Mouse (Mus musculus) hindbrain, embryonic 10.5 days (tissue): ENCODE results near the gene Nfix. TPM values are rescaled to one million over a fixed set of nuclear protein-coding genes. Genes with fewer than 3 reads are reported as not detected.
"Not testable (repeated sequence)": the region's sequence is repeated elsewhere in the genome, so short reads cannot be mapped to it uniquely, and the experiment has no call there.

Experiments used
- DNase-seq: peaks from one replicate; pipeline ENCODE4 v3.0.0-alpha.2; 2017; ENCODE audit warnings: low spot score
- H3K27ac ChIP-seq: fragments of 300-500 bp; sonication (generic); 2 replicates; pipeline ENCODE4 v1.5.1; 2016; ENCODE audit warnings: mild to moderate bottlenecking, moderate library complexity
- H3K27me3 ChIP-seq: fragments of 300-500 bp; sonication (generic); 2 replicates; pipeline ENCODE4 v1.6.1; 2016; ENCODE audit warnings: mild to moderate bottlenecking; ENCODE audit not compliant: poor library complexity, insufficient read depth, severe bottlenecking
- H3K36me3 ChIP-seq: fragments of 300-500 bp; sonication (generic); 2 replicates; pipeline ENCODE4 v1.6.1; 2016; ENCODE audit warnings: mild to moderate bottlenecking, moderate library complexity
- H3K4me1 ChIP-seq: fragments of 300-500 bp; sonication (generic); replicated peaks from 2 replicates; pipeline ENCODE4 v1.6.1; 2016; ENCODE audit warnings: mild to moderate bottlenecking
- H3K4me3 ChIP-seq: fragments of 300-500 bp; sonication (generic); 2 replicates; pipeline ENCODE4 v1.5.1; 2016; ENCODE audit warnings: mild to moderate bottlenecking, moderate library complexity
- H3K9me3 ChIP-seq: fragments of 300-500 bp; sonication (generic); 2 replicates; pipeline ENCODE4 v1.6.1; 2016; ENCODE audit warnings: mild to moderate bottlenecking, moderate library complexity
- WGBS: fragments of 180-500 bp; shearing (Covaris S2); methylation state at CpG from one replicate; pipeline ENCODE4 v1.1.7; 2016; 5-methylcytosine and 5-hydroxymethylcytosine counted together
- polyA plus RNA-seq: library from polyadenylated mRNA; unstranded; fragments of >200 nt; fragmentation: Nextera tagmentation; extraction: Ambion mirVana; gene quantifications from 2 replicates; pipeline ENCODE4 v1.2.1, GENCODE M21; 2016

The Nfix gene
- polyA plus RNA-seq, 1 experiment from 2014 or later: 0.29 TPM

DNA sequence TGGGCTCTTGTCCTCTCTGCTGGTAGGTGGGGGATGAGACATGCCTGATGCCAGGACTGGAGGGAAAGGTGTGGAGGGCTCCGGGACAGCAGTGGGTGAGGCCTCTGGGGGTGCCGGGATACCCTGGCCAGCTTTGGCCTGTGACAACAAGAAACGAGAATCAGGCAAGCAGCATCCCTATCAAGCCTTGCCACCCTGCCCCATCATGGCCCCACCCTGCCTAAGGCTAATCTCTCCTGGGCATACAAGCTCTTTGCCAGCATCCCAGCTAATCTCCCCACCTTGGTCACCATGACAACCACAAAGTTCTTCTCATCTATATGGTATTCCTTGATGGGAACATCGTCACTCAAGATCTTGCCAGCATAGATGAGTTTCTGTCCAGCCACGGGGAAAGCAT, 38.4 kb upstream of the Nfix start:
- WGBS: 92% methylated on average over 5 of the region's 5 CpGs

GRCm38 (mm10) chr8:84837912-84838470, 37.8 kb upstream of the Nfix start:
- Histone ChIP-seq H3K27ac (peak overlapping the region; percentile 17), H3K27me3 (no peaks in the 10 kb centered on the region), H3K36me3 (peaks cover 79% of the 10 kb centered on the region), H3K4me3 (peak overlapping the region; percentile 23; the same call in 1 of the 2 replicates), H3K9me3 (no peaks in the 10 kb centered on the region), H3K4me1 (peaks cover 57% of the 10 kb centered on the region)
- no peak for DNase-seq
- 75% methylated on average over 15 of the region's 15 CpGs for WGBS

More for the DNA sequence above, 38.4 kb upstream of the Nfix start:
- H3K27ac ChIP-seq: peak overlapping the region; percentile 17; the same call in 1 of the 2 replicates
- H3K4me3 ChIP-seq: peak overlapping the region; percentile 23; the same call in 1 of the 2 replicates
- peaks cover 82% of the 10 kb centered on the region for H3K36me3 ChIP-seq
- no peaks in the 10 kb centered on the region for H3K27me3 ChIP-seq
- peaks cover 56% of the 10 kb centered on the region for H3K4me1 ChIP-seq
- no peaks in the 10 kb centered on the region for H3K9me3 ChIP-seq
- no peak for DNase-seq

- Histone ChIP-seq H3K36me3 (peaks cover 73% of the 10 kb centered on the region), H3K9me3 (no peaks in the 10 kb centered on the region), H3K27me3 (no peaks in the 10 kb centered on the region), H3K27ac (peak overlapping the region; percentile 17), H3K4me1 (peaks cover 60% of the 10 kb centered on the region), H3K4me3 (peak overlapping the region; percentile 23)
- WGBS: 50% methylated on average over 8 of the region's 8 CpGs
- peak; percentile 37 for DNase-seq
These were observed 37.2 kb upstream of the Nfix start for GRCm38 (mm10) chr8:84837149-84837911.

DNA sequence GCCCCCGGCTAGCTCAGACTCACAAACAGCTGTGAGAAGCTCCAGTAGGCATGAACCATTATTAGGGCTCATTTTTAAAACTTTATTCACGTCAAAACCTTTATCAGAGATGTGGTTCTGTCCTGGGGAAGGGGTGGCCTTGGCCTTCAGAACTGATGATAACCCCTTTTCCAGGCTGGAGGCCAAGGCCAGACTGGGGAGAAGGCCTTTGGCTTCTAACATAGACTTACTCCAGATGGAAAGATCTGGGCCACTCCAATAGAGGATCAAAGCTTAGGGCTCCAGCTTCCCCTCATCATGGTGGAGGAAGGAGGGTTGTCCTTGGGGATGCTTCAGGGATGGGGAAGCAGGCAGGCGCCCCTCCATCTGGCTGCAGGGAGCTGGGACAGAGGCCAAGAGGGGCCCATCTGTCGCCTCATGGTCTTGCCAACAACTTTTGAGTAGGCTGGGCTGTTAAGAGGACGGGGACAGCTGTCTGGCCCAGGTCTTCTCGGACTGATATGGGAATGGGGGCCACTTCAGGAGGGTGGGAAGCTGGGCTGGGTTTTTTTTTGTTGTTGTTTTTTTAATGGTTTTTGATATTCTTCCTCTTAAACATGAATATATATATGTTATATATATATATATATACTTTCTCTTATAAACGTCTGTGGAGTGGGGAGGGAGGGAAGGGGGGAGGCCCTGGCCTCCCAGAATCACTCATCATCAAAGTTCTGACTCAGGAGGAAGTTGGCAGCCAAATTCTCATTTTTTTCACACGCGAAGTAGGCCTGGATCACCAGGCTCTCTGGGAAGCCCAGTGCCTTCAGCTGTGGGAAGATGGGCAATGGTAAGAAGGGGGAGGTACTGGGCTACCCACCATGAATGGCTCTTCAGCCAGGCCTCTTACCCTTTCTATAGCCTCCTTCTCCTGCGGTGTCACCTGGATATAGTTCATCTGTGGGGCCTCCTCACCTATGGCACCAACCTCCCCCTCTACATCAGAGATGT, 35.0 kb upstream of the Nfix start:
- Histone ChIP-seq H3K4me1 (peaks cover 60% of the 10 kb centered on the region), H3K27me3 (no peaks in the 10 kb centered on the region), H3K9me3 (no peaks in the 10 kb centered on the region), H3K27ac (peak overlapping the region; percentile 23; the same call in 1 of the 2 replicates), H3K36me3 (peaks cover 60% of the 10 kb centered on the region), H3K4me3 (0 out of 2 replicates have a peak overlapping the region, but pooled peaks have one; percentile 7)
- DNase-seq: no peak
- WGBS: 88% methylated on average over 10 of the region's 10 CpGs

DNA sequence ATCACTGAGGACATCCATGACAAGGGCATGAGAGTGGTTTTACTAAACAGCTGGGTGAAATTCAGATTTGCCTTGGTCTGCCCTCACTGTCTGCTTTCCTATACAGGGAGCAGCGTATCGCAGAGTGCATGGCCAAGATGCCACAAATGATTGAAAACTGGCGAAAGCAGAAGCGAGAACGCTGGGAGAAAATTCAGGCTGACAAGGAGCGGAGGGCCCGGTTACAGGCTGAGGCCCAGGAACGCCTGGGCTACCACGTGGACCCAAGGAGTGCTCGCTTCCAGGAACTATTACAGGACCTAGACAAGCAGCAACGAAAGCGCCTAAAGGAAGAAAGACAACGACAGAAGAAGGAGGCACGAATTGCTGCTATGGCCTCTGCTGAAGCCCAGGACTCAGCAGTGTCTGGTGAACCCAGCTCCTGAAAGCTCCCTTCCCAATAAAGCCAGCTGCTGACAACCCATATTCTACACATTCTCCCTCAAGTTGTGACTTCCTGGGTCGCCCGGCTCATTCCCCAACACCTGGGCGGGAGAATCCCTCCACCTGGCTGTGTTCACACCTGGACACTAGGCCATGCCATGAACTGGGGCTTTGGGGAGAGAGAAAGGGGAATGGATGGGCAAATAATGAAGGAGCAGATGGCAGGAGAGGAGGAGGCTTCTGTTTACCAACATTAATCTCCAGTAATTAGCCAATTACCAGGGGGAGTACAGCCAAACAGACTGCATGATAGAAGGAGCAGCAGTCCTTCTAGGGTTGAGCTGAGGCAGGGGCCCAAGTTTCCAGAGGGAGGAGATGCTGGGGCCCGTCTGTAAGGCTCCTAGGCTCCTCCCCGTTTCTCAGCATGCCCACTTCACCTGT, 34.1 kb upstream of the Nfix start:
- peaks cover 59% of the 10 kb centered on the region for H3K36me3 ChIP-seq

DNA sequence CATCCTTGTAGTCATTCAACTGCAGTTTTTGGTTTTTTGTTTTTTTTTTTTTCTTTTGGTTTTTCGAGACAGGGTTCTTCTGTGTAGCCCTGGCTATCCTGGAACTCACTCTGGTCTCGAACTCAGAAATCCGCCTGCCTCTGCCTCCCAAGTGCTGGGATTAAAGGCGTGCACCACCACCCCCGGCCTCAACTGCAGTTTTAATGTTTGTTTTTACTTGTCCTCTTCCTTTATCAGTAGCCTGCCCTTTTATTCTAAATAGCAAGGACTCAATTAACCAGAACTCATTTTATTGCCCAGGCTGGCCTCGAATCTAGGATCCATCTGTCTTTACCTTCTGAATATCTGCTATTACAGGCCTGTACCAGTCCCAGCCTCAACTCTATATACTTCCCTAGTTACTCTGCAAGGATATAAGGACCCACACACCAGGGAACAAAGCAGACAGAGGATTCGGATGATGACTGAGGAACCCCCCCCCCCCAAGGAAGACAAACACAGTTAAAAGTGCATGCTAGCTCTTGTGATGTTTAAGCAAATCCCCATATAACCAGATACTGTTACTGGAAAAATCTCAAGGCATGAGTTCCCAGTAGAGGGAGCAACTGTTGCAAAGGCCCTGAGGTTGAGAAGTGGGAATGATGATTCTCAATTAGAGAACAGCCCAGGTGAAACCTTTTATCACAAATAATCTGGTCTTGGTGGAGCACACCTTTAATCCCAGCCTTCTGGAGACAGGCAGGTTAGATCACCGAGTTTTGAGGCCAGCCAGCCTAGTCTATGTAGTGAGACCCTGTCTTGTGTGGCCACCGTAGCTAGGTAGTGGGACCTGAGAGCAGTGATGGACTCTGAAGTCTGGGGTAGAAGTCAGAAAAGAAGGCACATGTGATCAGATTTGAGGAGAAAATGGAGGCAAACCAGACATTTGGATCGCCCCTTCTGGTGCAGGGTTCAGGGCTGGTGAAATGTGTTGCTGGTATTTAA, 32.9 kb upstream of the Nfix start:
- DNase-seq: no peak
- WGBS: 71% methylated on average over 10 of the region's 10 CpGs
- H3K27ac ChIP-seq: peak overlapping the region; percentile 99

More for the DNA sequence above, 34.1 kb upstream of the Nfix start:
- no peak for DNase-seq
- Histone ChIP-seq H3K9me3 (no peaks in the 10 kb centered on the region), H3K4me3 (peak overlapping the region; percentile 7; the same call in 1 of the 2 replicates), H3K4me1 (peaks cover 53% of the 10 kb centered on the region), H3K27ac (peak overlapping the region; percentile 40; the same call in 1 of the 2 replicates), H3K27me3 (no peaks in the 10 kb centered on the region)
- WGBS: 87% methylated on average over 19 of the region's 19 CpGs

DNA sequence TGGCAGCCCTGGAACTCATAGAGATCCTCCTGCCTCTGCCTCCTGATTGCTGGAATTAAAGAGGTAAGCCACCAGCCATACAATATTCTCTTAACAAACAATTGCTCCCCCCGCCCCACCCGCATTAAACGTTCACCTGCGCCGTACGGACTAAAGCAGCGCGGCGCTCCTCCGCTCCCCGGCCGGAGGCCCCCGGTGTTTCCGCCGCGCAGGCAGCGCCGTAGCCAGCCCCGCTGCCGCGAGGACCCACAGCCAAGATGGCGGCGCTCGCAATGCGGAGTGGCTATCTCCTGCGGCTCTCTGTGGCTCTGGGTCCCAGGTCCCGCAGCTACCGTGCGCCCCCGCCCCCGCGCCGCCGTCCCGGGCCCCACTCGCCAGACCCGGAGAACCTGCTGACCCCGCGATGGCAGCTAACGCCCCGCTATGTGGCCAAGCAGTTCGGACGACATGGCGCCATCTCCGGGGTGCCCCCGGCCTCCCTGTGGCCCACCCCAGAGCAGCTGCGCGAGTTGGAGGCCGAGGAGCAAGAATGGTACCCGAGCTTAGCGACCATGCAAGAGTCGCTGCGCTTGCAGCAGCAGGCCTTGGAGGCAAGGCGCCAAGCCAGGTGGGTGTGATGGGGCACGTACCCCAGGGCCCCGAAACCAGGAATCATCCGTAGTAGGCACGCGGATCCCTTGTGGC, 32.0 kb upstream of the Nfix start:
- H3K9me3 ChIP-seq: no peaks in the 10 kb centered on the region
- peak overlapping the region; percentile 86 for H3K4me3 ChIP-seq
- H3K36me3 ChIP-seq: peaks cover 38% of the 10 kb centered on the region
- peak; percentile 86 for DNase-seq
- H3K27ac ChIP-seq: peak overlapping the region; percentile 99
- 3% methylated on average over 59 of the region's 59 CpGs for WGBS
- H3K27me3 ChIP-seq: no peaks in the 10 kb centered on the region
- peaks cover 33% of the 10 kb centered on the region for H3K4me1 ChIP-seq

More for the DNA sequence above, 32.9 kb upstream of the Nfix start:
- Histone ChIP-seq H3K4me3 (peak overlapping the region; percentile 86), H3K9me3 (no peaks in the 10 kb centered on the region), H3K36me3 (peaks cover 47% of the 10 kb centered on the region), H3K4me1 (peaks cover 42% of the 10 kb centered on the region), H3K27me3 (no peaks in the 10 kb centered on the region)

DNA sequence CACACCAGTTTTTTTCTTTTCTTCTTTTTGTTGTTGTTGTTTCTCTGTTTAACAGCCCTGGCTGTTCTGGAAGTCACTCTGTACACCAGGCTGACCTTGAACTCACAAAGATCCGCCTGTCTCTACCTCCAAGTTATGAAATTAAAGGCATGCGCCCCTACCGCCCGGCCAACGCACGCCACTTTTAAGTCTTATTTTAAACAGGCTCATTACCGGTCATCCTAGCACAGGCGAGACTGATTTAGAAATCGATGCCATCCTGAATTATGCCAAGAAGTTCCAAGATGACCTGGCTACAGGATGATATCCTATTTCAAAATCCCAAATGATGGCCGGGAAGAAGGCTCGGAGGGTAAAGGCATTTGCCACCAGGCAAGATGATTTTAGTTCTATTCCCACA, 31.3 kb upstream of the Nfix start, which contains the start of gene Gadd45gip1:
TSS of gene Gadd45gip1 (plus strand) at position 33 of the 400 bp plus-strand sequence.
- WGBS: 78% methylated on average over 11 of the region's 11 CpGs
- Histone ChIP-seq H3K4me3 (peak within 1 kb of the TSS; percentile 86), H3K4me1 (peaks cover 26% of the 10 kb centered on the region), H3K9me3 (no peaks in the 10 kb centered on the region), H3K36me3 (peaks cover 31% of the 10 kb centered on the region), H3K27me3 (no peaks in the 10 kb centered on the region), H3K27ac (peak within 1 kb of the TSS; percentile 99)
- DNase-seq: no peak

DNA sequence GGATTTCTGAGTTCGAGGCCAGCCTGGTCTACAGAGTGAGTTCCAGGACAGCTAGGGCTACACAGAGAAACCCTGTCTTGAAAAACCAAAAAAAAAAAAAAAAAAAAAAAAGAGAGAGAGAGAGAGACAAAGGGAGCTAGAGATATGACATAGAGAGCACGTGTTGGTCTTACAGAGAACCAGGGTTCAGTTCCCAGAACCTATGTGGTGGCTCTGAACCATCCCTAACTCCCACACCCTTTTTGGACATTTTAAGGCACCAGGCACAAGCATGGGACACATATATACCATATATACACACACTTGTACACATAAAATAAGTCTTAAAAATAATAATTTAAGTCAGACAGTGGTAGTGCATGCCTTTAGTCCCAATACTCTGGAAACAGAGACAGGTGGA, 26.4 kb upstream of the Nfix start:
- not testable (repeated sequence) for H3K27ac ChIP-seq, H3K4me3 ChIP-seq, H3K36me3 ChIP-seq, H3K9me3 ChIP-seq, DNase-seq
- Histone ChIP-seq H3K4me1 (peaks cover 12% of the 10 kb centered on the region), H3K27me3 (peaks cover 25% of the 10 kb centered on the region)
- WGBS: 85% methylated on average over 2 of the region's 2 CpGs

DNA sequence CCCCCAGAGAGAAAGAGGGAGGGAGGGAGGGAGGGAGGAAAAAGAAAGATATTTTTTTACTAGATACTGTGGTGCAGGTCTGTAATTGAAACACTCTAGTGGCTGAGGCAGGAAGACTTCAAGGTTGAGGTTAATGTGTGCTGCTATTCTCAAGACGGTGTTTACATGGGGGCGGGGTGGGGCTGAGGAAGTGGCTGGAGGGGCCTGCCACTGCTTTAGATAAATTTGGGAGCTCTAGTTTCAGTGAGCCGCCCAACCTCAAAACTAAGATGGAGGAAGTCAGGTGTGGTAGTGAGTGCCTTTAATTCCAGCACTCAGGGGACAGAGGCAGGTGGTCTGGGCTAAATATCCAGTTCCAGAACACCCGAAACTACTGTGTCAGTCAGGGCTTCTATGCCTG, 25.5 kb upstream of the Nfix start:
- Histone ChIP-seq H3K9me3 (no peaks in the 10 kb centered on the region), H3K36me3 (no peaks in the 10 kb centered on the region), H3K27ac (no peak overlapping the region), H3K4me3 (no peak overlapping the region), H3K27me3 (peaks cover 33% of the 10 kb centered on the region), H3K4me1 (peaks cover 12% of the 10 kb centered on the region)
- WGBS: 72% methylated on average over 4 of the region's 4 CpGs
- no peak for DNase-seq
